8 mouse cellular contexts compared by ENCODE assay signal in genomic region chr7:112719394-112720142, GRCm38 (mm10). TPM values are rescaled to one million over a fixed set of nuclear protein-coding genes. Genes with fewer than 3 reads are reported as not detected.
A peak's percentile ranks its signal among the peaks of the same experiment; 100 is the strongest.
DNase-seq lines count a peak whose midpoint lies in the region; ATAC-seq and TF ChIP-seq lines count a peak whose summit lies in the region.

No protein-coding gene starts in this region.

- DNase-seq in hindbrain, embryonic 10.5 days (ENCODE audit: low spot score), result no peak
- peak; percentile 40 for DNase-seq in testis, postnatal 14 days (ENCODE audit: low spot score)
- DNase-seq in testis, postnatal 10 days (ENCODE audit: low spot score), result no peak
- DNase-seq in stomach, postnatal 0 days (ENCODE audit: low spot score), result no peak
- no peak for DNase-seq in gastrocnemius, adult 8-10 months (ENCODE audit: low spot score in 2 of 2)
- DNase-seq in ovary, postnatal 36 days (ENCODE audit: low spot score), result no peak

- no peak for ATAC-seq in hindbrain, embryonic 16.5 days
- no peak for ATAC-seq in intestine, embryonic 15.5 days
- ATAC-seq in stomach, postnatal 0 days (ENCODE audit: low FRiP score, low TSS enrichment), result no peak

- peaks cover 92% of the 10 kb centered on the region for H3K4me1 ChIP-seq in hindbrain, embryonic 10.5 days (replicated peaks)
- H3K4me1 ChIP-seq in hindbrain, embryonic 16.5 days (ENCODE audit: control insufficient read depth, insufficient read depth, low read depth, low read length), result peaks cover 31% of the 10 kb centered on the region
- peaks cover 45% of the 10 kb centered on the region for H3K4me1 ChIP-seq in intestine, embryonic 15.5 days (replicated peaks)
- H3K4me1 ChIP-seq in stomach, postnatal 0 days (replicated peaks; ENCODE audit: control insufficient read depth, insufficient read depth), result peaks cover 10% of the 10 kb centered on the region

- TF ChIP-seq CTCF in stomach, postnatal 0 days (IDR thresholded peaks at IDR 0.05; ENCODE audit: low read depth), result no peak

- H3K9ac ChIP-seq in hindbrain, embryonic 16.5 days (ENCODE audit: low read depth, low read length), result no peak overlapping the region
- no peak overlapping the region for H3K9ac ChIP-seq in intestine, embryonic 15.5 days
- H3K9ac ChIP-seq in stomach, postnatal 0 days (ENCODE audit: low read length), result no peak overlapping the region

- H3K9me3 ChIP-seq in hindbrain, embryonic 10.5 days, result no peaks in the 10 kb centered on the region
- H3K9me3 ChIP-seq in hindbrain, embryonic 16.5 days (ENCODE audit: control insufficient read depth, low read length), result no peaks in the 10 kb centered on the region
- no peaks in the 10 kb centered on the region for H3K9me3 ChIP-seq in intestine, embryonic 15.5 days
- no peaks in the 10 kb centered on the region for H3K9me3 ChIP-seq in stomach, postnatal 0 days (ENCODE audit: control insufficient read depth, low read length)

- peak overlapping the region; percentile 80 for H3K27ac ChIP-seq in hindbrain, embryonic 10.5 days
- H3K27ac ChIP-seq in hindbrain, embryonic 16.5 days (ENCODE audit: low read depth, low read length), result no peak overlapping the region
- H3K27ac ChIP-seq in intestine, embryonic 15.5 days, result 0 out of 2 replicates have a peak overlapping the region, but pooled peaks have one; percentile 56
- peak overlapping the region; percentile 82; the same call in 1 of the 2 replicates for H3K27ac ChIP-seq in stomach, postnatal 0 days (replicated peaks)

- WGBS in hindbrain, embryonic 10.5 days, result 22% methylated on average over 11 of the region's 11 CpGs
- 32% methylated on average over 11 of the region's 11 CpGs for WGBS in hindbrain, embryonic 16.5 days
- WGBS in intestine, embryonic 15.5 days, result 20% methylated on average over 11 of the region's 11 CpGs
- 28% methylated on average over 11 of the region's 11 CpGs for WGBS in stomach, postnatal 0 days

- H3K4me2 ChIP-seq in hindbrain, embryonic 16.5 days (ENCODE audit: low read length), result no peak overlapping the region
- H3K4me2 ChIP-seq in intestine, embryonic 15.5 days (replicated peaks), result peak overlapping the region; percentile 51; the same call in 1 of the 2 replicates
- no peak overlapping the region for H3K4me2 ChIP-seq in stomach, postnatal 0 days (replicated peaks; ENCODE audit: low read depth)

- H3K36me3 ChIP-seq in hindbrain, embryonic 10.5 days, result no peaks in the 10 kb centered on the region
- H3K36me3 ChIP-seq in hindbrain, embryonic 16.5 days (ENCODE audit: control insufficient read depth, insufficient read depth, low read length), result no peaks in the 10 kb centered on the region
- H3K36me3 ChIP-seq in intestine, embryonic 15.5 days, result no peaks in the 10 kb centered on the region
- H3K36me3 ChIP-seq in stomach, postnatal 0 days (ENCODE audit: control insufficient read depth, insufficient read depth, low read length), result no peaks in the 10 kb centered on the region

- H3K4me3 ChIP-seq in hindbrain, embryonic 10.5 days, result no peak overlapping the region
- H3K4me3 ChIP-seq in hindbrain, embryonic 16.5 days (ENCODE audit: low read length), result no peak overlapping the region
- H3K4me3 ChIP-seq in intestine, embryonic 15.5 days (replicated peaks), result no peak overlapping the region
- H3K4me3 ChIP-seq in stomach, postnatal 0 days (ENCODE audit: low read depth, low read length), result no peak overlapping the region

- H3K27me3 ChIP-seq in hindbrain, embryonic 10.5 days (ENCODE audit: insufficient read depth, poor library complexity, severe bottlenecking), result no peaks in the 10 kb centered on the region
- no peaks in the 10 kb centered on the region for H3K27me3 ChIP-seq in hindbrain, embryonic 16.5 days (replicated peaks; ENCODE audit: control insufficient read depth, insufficient read depth, low read length)
- no peaks in the 10 kb centered on the region for H3K27me3 ChIP-seq in intestine, embryonic 15.5 days (replicated peaks)
- no peaks in the 10 kb centered on the region for H3K27me3 ChIP-seq in stomach, postnatal 0 days (ENCODE audit: control insufficient read depth, insufficient read depth, low read length)

- TF ChIP-seq EP300 in stomach, postnatal 0 days (optimal IDR thresholded peaks at IDR 0.05), result no peak

RNA-seq across cellular contexts. Expression of gene Tead1, which starts 40.5 kb away (rescaled TPM):
- polyA plus RNA-seq in hindbrain, embryonic 10.5 days (2016; fragmentation: Nextera tagmentation; extraction: Ambion mirVana), result 17.8 and 20.6 TPM in 2 replicates
- polyA plus RNA-seq in hindbrain, embryonic 16.5 days (2015; fragmentation: Nextera tagmentation; extraction: Ambion mirVana), result 12.1 and 12.2 TPM in 2 replicates
- polyA plus RNA-seq in intestine, embryonic 15.5 days (2015; fragmentation: Nextera tagmentation; extraction: Ambion mirVana), result 17.5 and 18.3 TPM in 2 replicates
- polyA plus RNA-seq in stomach, postnatal 0 days (2015; fragmentation: Nextera tagmentation; extraction: Ambion mirVana), result 13.5 and 13.9 TPM in 2 replicates
- 100 to 1,000 TPM; 165 to 271 (median 210) TPM for total RNA-seq in gastrocnemius, adult 8-10 months (2022)
